Mouse (Mus musculus): ENCODE results near the gene Stau1. TPM values are rescaled to one million over a fixed set of nuclear protein-coding genes. Genes with fewer than 3 reads are reported as not detected.

Gene Stau1
- 26.5 TPM for polyA plus RNA-seq (2014; fragmentation: Illumina TruSeq; extraction: RNeasy Lipid Tissue Mini Kit (QIAGEN cat#74804); ENCODE audit: low read depth, low replicate concordance)

GRCm38 (mm10) chr2:166995796-166996532 is at the start of gene Stau1:
TSS of gene Stau1 (minus strand) at chr2:166996299.

GRCm38 (mm10) chr2:167014702-167015381 is 18.7 kb upstream of the Stau1 start, which contains the start of gene Ddx27:
TSS of gene Ddx27 (plus strand) at chr2:167015193.

GRCm38 (mm10) chr2:166905711-166906522 is 90.2 kb downstream of the Stau1 start, which contains the start of gene Cse1l:
TSS of gene Cse1l (plus strand) at chr2:166906040.

Other genes with a start within 250 kb of the Stau1 start
- gene Trp53rkb, start 203.8 kb downstream of the Stau1 start, polyA plus RNA-seq (2014; fragmentation: Illumina TruSeq; extraction: RNeasy Lipid Tissue Mini Kit (QIAGEN cat#74804); ENCODE audit: low read depth, low replicate concordance), result 14.2 TPM
- 14.0 TPM for gene Arfgef2, start 190.7 kb downstream of the Stau1 start, polyA plus RNA-seq (2014; fragmentation: Illumina TruSeq; extraction: RNeasy Lipid Tissue Mini Kit (QIAGEN cat#74804); ENCODE audit: low read depth, low replicate concordance)
- 240 TPM for gene Cse1l, start 90.3 kb downstream of the Stau1 start, polyA plus RNA-seq (2014; fragmentation: Illumina TruSeq; extraction: RNeasy Lipid Tissue Mini Kit (QIAGEN cat#74804); ENCODE audit: low read depth, low replicate concordance)
- gene Ddx27, start 18.9 kb upstream of the Stau1 start, polyA plus RNA-seq (2014; fragmentation: Illumina TruSeq; extraction: RNeasy Lipid Tissue Mini Kit (QIAGEN cat#74804); ENCODE audit: low read depth, low replicate concordance), result 12.7 TPM
- gene Znfx1, start 66.7 kb upstream of the Stau1 start, polyA plus RNA-seq (2014; fragmentation: Illumina TruSeq; extraction: RNeasy Lipid Tissue Mini Kit (QIAGEN cat#74804); ENCODE audit: low read depth, low replicate concordance), result 8.7 TPM
- 0.73 TPM for gene Kcnb1, start 193.9 kb upstream of the Stau1 start, polyA plus RNA-seq (2014; fragmentation: Illumina TruSeq; extraction: RNeasy Lipid Tissue Mini Kit (QIAGEN cat#74804); ENCODE audit: low read depth, low replicate concordance)
- gene Ptgis, start 244.3 kb upstream of the Stau1 start, polyA plus RNA-seq (2014; fragmentation: Illumina TruSeq; extraction: RNeasy Lipid Tissue Mini Kit (QIAGEN cat#74804); ENCODE audit: low read depth, low replicate concordance), result 0.62 TPM

Data from testis, adult 10 weeks (tissue).